Mouse (Mus musculus) cortical plate, adult 2 months (tissue): ENCODE results near the gene Gpld1.

Source experiments
- CTCF ChIP-seq: fragments of 200-500 bp; IDR thresholded peaks from 2 replicates; pipeline ENCODE4 v1.5.1; 2011; ENCODE audit warnings: mild to moderate bottlenecking, control low read depth, low read length; ENCODE audit not compliant: insufficient read depth; ENCODE audit errors: extremely low read depth
- POLR2A ChIP-seq: fragments of 200-500 bp; IDR thresholded peaks from 2 replicates; pipeline ENCODE4 v1.6.1; 2011; ENCODE audit warnings: mild to moderate bottlenecking, low read length, control low read depth; ENCODE audit not compliant: insufficient read depth; ENCODE audit errors: extremely low read depth

DNA sequence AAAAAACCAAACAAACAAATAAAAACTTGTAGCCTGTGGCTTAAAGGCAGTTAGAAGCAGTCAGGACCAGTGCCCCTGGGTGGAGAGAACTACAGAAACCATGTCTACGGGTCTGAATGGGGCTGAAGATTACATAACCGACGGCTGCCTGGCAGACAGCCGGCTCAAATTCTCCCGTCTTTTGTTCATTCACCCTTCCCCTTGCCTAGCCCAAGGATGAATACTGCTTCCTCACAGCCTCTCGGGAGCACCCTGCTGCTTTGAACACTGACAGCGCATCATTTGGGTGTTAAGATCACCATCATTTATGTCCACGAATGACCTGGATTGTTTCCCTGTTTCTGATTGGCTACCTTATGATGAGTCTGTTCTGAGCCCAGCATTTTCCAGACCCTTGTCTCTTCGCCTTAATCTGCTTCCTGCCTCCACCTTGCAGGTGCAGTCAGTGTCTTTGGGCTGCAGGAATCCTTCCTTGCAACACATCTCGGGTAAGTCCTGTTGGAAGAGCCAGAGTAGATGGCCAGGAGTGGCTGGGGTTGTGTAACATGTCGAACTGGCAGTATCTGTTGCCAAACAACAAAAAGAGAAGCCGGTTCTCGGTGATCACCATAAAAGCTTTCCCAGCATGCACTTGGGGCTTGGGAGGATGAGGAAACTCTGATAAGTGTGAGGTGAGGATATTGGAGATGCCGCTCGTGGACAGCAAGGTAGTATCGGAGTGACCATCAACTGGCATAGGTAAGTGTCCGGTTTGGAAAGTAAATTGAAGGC lies at the start of gene Gpld1:
- TF ChIP-seq CTCF (no peak), POLR2A (0 out of 2 replicates have a peak, but pooled peaks have one; percentile 13)
